Mouse (Mus musculus): Measurements from ENCODE around the gene Adamtsl4.

Adamtsl4 gene

GRCm38 (mm10) chr3:95630856-95631255 is 56.9 kb downstream of the Adamtsl4 start:
- DNase-seq = no peak

- no peak for DNase-seq
Measured at GRCm38 (mm10) chr3:95629755-95630154, 58.0 kb downstream of the Adamtsl4 start.

GRCm38 (mm10) chr3:95627763-95628162 is 60.0 kb downstream of the Adamtsl4 start:
- no peak for DNase-seq

Measured in kidney, adult 18-20 months (tissue).